Mouse (Mus musculus) heart, adult 2 months (tissue): ENCODE measurements around the gene Cops4.

Experiments
- CTCF ChIP-seq: fragments of 200-600 bp; IDR thresholded peaks from 2 replicates; pipeline ENCODE4 v1.8.1; 2022; ENCODE audit warnings: antibody characterized with exemption, mild to moderate bottlenecking, moderate library complexity
- EP300 ChIP-seq: fragments of 200-500 bp; IDR thresholded peaks from 2 replicates; pipeline ENCODE4 v1.6.1; 2011; ENCODE audit warnings: low read depth, low read length, control low read depth; ENCODE audit not compliant: insufficient read depth
- POLR2A ChIP-seq: fragments of 200-500 bp; IDR thresholded peaks from 2 replicates; pipeline ENCODE4 v1.6.1; 2011; ENCODE audit warnings: mild to moderate bottlenecking, low read depth, low read length, control low read depth; ENCODE audit not compliant: insufficient read depth

DNA sequence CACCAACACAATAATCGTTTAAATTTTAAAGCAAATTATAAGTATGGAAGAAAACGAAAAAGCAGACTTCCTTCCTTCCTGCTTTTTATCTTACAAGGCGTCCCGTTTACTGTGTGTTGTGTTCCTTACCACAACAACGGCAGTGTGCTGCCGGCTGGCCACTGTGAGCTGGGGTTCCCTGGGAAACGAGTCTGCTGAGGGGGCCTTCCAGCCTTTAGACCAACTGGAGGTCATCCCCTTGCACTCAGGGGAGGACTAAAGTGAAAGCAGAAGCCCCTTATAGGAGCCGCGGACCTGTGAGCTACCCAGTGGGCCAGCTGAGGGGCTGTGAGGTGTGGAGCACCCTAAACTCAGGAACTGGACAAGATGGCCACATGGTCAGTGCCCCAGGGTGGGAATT lies 40.5 kb upstream of the Cops4 start:
- no peak for TF ChIP-seq CTCF
- TF ChIP-seq EP300: no peak
- no peak for TF ChIP-seq POLR2A
